Mouse (Mus musculus) testis, adult 2 months (tissue): Measurements from ENCODE around the gene Fga.

ENCODE experiments used
- CTCF ChIP-seq: fragments of 200-500 bp; IDR thresholded peaks from 2 replicates; pipeline ENCODE4 v1.5.1; 2012; ENCODE audit warnings: low read depth, mild to moderate bottlenecking, inconsistent platforms, low read length, moderate library complexity; ENCODE audit not compliant: control insufficient read depth, insufficient read depth, insufficient replicate concordance
- POLR2A ChIP-seq: fragments of 200-500 bp; IDR thresholded peaks from 2 replicates; pipeline ENCODE4 v1.6.1; 2012; ENCODE audit warnings: low read depth, mild to moderate bottlenecking, inconsistent platforms, low read length, moderate library complexity; ENCODE audit not compliant: control insufficient read depth

- TF ChIP-seq POLR2A (no peak), CTCF (no peak)
These were observed 27.2 kb downstream of the Fga start for GRCm38 (mm10) chr3:83053126-83053525.
